Mouse (Mus musculus) E14TG2a.4 (cell line): ENCODE data around the gene Rhbdl1.

Experiments
- CTCF ChIP-seq: conservative IDR thresholded peaks from 2 replicates; pipeline ENCODE4 v1.5.1; 2014; ENCODE audit warnings: low read length
- NANOG ChIP-seq: IDR thresholded peaks from 2 replicates; pipeline ENCODE4 v1.6.1; 2014; ENCODE audit warnings: borderline replicate concordance, low read length, mixed read lengths
- POU5F1 ChIP-seq: IDR thresholded peaks from 2 replicates; pipeline ENCODE4 v1.6.1; 2014; ENCODE audit warnings: low read length, borderline replicate concordance

GRCm38 (mm10) chr17:25828223-25828594 is 8.9 kb downstream of the Rhbdl1 start:
- TF ChIP-seq CTCF (no peak), NANOG (no peak), POU5F1 (no peak)
